Mouse (Mus musculus) frontal cortex, postnatal 10 days (tissue): Measurements from ENCODE around the gene Atp5k.

Experiments used
- DNase-seq, 2 experiments: peaks; one replicate each; pipeline ENCODE4 v3.0.0; 2022; ENCODE audit warnings: low spot score in 2 of 2, mixed read lengths in 1 of 2

The Atp5k gene

GRCm38 (mm10) chr5:108427186-108427585, 7.1 kb downstream of the Atp5k start:
- peak in 1 of 2 experiments; percentile 26 for DNase-seq

GRCm38 (mm10) chr5:108423427-108423826, 10.8 kb downstream of the Atp5k start:
- no peak for DNase-seq

DNA sequence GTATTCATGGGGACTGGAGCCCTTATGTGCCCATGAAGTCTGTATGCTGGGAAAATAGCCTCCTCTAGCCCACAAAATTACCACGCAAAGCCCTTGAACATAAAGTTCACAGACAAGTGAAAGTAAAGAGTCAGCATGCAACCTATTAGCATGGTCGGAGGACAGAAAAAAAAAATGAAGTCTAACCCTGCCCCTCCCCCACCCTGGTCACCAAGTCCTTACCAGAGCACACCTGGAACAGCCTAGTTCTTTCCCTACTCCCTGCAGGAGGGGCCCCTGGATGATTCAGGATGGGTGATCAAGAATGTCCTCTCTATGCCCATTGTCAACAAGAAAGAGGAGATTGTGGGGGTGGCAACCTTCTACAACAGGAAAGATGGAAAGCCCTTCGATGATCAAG, 11.5 kb downstream of the Atp5k start:
- no peak for DNase-seq

DNA sequence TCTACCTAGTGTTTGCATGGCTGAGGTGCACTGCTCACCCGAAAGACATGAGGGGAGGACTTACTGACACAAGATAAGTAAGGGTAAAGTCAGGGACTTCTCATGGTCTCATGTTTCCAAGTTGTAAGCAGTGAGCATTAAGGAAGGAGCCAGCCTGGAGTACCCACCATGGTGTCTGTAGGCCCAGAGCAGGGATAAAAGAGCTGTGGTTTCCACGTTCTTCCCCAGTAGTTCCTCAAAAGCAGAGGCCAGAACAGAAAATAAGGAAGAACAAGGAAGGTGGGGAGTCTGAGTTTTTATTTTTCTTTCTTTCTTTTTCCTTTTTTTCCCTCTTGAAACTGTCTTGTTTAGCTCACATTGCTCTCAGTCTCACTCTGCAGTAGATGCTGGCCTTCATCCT, 19.5 kb downstream of the Atp5k start:
- DNase-seq: no peak

- DNase-seq: no peak
Observed at GRCm38 (mm10) chr5:108406977-108407376, 27.3 kb downstream of the Atp5k start.

GRCm38 (mm10) chr5:108405460-108405859, 28.8 kb downstream of the Atp5k start:
- DNase-seq: no peak

- no peak for DNase-seq
Observed at GRCm38 (mm10) chr5:108403453-108403852, 30.8 kb downstream of the Atp5k start.

DNA sequence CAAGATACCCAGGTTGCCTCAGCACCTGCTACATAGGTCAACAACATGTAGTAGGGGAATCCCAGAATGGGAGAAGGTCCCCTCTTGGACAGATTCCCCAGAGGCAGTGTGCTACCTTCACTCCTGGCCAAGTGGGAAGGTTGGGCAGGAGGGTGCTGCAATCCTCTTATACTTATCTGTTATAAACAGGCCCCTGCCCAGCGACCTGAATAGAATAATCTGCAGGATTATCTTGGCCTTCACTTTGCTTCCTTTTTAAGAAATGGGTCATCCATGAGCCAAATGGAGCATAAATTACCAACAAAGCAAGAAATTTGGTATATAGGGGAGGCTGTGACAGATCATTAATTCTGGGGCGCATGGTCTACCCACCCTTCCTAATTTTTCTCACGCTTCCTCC, 44.5 kb downstream of the Atp5k start:
- no peak for DNase-seq

- DNase-seq: no peak
Observed at GRCm38 (mm10) chr5:108388201-108388600, 46.0 kb downstream of the Atp5k start, which contains the start of gene Pde6b. Gene Pde6b, plus strand, starts transcription at chr5:108388391.

- DNase-seq: no peak
Observed at GRCm38 (mm10) chr5:108386449-108386848, 47.8 kb downstream of the Atp5k start.

DNA sequence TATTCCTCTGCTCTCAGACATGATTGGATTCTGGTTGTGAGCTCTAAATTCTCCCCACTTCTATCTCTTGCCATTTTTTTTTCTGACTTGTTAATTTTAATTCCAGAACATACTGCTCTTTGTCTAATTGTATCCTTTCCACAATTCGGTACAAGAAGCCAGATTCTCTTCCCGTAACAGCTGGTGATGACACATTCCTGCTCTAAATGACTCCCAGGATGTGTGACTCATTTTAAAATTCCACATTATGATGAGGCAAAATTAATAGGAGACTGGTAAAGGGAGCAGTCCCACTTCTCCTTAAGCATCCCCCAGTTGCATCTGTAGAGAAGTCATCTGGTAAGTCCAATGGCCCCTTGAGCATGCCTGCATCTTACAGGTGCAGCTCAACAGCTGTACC, 48.6 kb downstream of the Atp5k start:
- DNase-seq: no peak
